Mouse (Mus musculus) kidney, postnatal 4 days (tissue): ENCODE results near the gene Vmn2r116.
"Not testable (repeated sequence)": the region's sequence is repeated elsewhere in the genome, so short reads cannot be mapped to it uniquely, and the experiment has no call there.

ENCODE experiments used
- DNase-seq, 2 experiments: peaks; one replicate each; pipeline ENCODE4 v3.0.0; 2021; ENCODE audit warnings: mixed read lengths in 2 of 2

Gene Vmn2r116

GRCm38 (mm10) chr17:23384304-23384703 is at the start of gene Vmn2r116:
Gene Vmn2r116, plus strand, starts transcription at chr17:23384604.
- DNase-seq, result not testable (repeated sequence)

DNA sequence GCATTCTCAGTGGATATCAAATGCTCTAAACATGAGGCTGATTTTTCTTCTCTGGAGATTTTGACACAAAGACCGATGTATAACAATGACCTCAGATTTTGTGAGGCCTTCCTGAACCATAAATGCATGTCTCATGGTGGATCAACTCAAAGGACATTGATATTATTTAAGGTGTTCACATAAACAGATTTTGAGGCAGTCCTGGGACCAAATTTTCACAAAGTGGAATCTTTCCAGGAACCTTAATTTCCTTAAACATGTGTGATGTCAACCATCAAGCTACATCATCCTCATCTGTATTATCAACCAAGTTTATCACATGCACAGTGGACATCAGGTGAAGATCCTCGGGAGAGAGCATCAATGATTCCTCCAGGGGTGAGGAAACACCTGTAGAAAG is 41.0 kb upstream of the Vmn2r116 start, which contains the start of gene Vmn2r115:
Vmn2r115 (plus strand) TSS at position 301 of the 400 bp plus-strand sequence.
- DNase-seq, result not testable (repeated sequence)

GRCm38 (mm10) chr17:23351644-23352043 is 32.8 kb upstream of the Vmn2r116 start:
- no peak for DNase-seq

DNA sequence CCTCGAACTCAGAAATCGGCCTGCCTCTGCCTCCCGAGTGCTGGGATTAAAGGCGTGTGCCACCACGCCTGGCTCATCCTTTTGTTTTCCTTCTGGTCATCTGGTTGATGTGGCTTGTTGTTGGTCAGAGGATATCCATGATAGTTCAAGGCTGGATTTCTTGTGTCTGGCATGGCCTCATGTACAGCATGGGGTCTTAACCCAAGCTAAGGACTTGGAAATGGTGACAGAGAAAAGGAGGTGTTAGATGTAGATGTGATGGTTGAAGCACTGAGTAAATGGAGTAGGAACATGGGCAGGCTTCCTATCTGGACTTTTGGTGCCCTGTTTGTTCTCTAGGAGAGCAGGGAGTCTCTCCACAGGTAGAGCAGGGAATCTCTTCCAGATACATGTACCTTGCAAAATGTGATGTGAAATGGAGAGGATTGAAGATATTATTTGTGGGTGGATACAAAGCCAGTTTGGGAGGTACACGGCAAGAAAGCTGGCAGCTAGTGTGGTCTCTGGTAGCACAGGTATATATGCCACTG is 48.8 kb downstream of the Vmn2r116 start:
- no peak for DNase-seq
